Mouse (Mus musculus): ENCODE measurements around the gene Gm20908. TPM values are rescaled to one million over a fixed set of nuclear protein-coding genes. Genes with fewer than 3 reads are reported as not detected.

Gene Gm20908
- not detected for polyA plus RNA-seq (2014; fragmentation: Illumina TruSeq; extraction: RNeasy Lipid Tissue Mini Kit (QIAGEN cat#74804); ENCODE audit: low read depth, low replicate concordance)

GRCm38 (mm10) chrY:64472966-64473365 is at the start of gene Gm20908:
Gene Gm20908 (plus strand): TSS chrY:64473266.

